Mouse (Mus musculus) spleen, adult 2 months (tissue): ENCODE data around the gene Prkg1.

Source experiments
- CTCF ChIP-seq: fragments of 200-500 bp; IDR thresholded peaks from 2 replicates; pipeline ENCODE4 v1.5.1; 2011; ENCODE audit warnings: mild to moderate bottlenecking, inconsistent platforms; ENCODE audit not compliant: insufficient read depth, insufficient read length, insufficient replicate concordance; ENCODE audit errors: extremely low read depth
- POLR2A ChIP-seq: fragments of 200-500 bp; IDR thresholded peaks from 2 replicates; pipeline ENCODE4 v1.6.1; 2011; ENCODE audit warnings: low read depth, low read length, inconsistent platforms

GRCm38 (mm10) chr19:31755929-31756792 is 8.7 kb downstream of the Prkg1 start:
- no peak for TF ChIP-seq CTCF
- TF ChIP-seq POLR2A = no peak
